Mouse (Mus musculus) bone marrow macrophage, adult 2 months (primary cell): ENCODE data around the gene Rbmy.
"Not testable (repeated sequence)": the region's sequence is repeated elsewhere in the genome, so short reads cannot be mapped to it uniquely, and the experiment has no call there.

Source experiments
- CTCF ChIP-seq: IDR thresholded peaks from 2 replicates; pipeline ENCODE4 v1.5.1; 2012; ENCODE audit warnings: low read depth, mild to moderate bottlenecking, low read length, moderate library complexity
- POLR2A ChIP-seq: IDR thresholded peaks from 2 replicates; pipeline ENCODE4 v1.6.1; 2012; ENCODE audit warnings: mild to moderate bottlenecking, low read depth, low read length, borderline replicate concordance

DNA sequence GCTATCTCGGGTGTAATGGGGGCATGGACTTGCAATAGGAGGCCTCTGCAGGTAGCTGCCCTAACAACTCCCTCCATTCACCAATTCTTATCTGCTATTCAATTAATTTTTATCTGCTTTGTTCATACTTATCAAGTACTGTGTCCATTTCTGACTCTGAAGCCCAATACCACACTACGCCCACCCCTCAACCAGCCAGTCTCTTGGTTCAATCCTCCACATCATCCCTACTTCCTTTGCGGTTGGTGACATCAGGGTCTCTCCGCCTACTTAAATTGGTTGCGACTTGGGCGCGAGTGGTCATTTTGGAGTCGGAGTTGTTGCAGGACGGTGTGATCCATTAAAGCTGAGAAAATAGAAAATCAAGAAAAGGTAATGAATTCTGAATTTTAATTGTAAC is at the start of gene Rbmy, which contains the start of gene Gm10256:
- not testable (repeated sequence) for TF ChIP-seq CTCF, POLR2A
